Mouse (Mus musculus) ES-E14 (cell line): ENCODE results near the gene Slc6a21.

Experiments used
- CHD2 ChIP-seq: IDR thresholded peaks from 2 replicates; pipeline ENCODE4 v1.6.1; 2014; ENCODE audit warnings: mild to moderate bottlenecking, low read depth, low read length, inconsistent platforms
- HCFC1 ChIP-seq: IDR thresholded peaks from 2 replicates; pipeline ENCODE4 v1.6.1; 2012; ENCODE audit warnings: low read length, inconsistent platforms, borderline replicate concordance; ENCODE audit not compliant: insufficient read depth
- ZNF384 ChIP-seq: IDR thresholded peaks from 2 replicates; pipeline ENCODE4 v1.6.1; 2012; ENCODE audit warnings: low read depth, low read length, inconsistent platforms

DNA sequence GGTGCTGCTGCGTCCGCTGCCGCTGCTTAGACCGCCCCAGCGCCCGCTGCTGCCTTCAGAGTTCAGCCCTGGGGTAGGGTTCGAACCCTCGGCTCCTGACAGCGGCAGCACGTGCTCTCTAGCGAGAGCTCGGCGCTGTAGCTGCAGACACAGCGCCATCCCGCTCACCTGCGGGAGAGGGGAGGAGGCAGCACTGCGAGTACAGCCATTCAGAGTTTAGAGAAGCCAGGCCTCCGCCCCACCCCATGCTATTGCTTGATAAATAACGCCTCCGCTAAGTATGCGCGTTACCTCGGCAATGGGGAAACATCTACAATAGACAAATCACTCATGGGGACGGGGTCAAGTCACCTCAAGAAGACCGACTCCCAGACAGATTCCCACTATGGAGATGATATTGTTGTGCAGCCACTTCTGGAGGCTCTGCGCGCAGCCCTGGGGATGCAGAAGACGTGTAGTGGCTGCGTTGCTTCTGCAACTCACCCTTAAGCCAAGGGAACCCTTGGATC, 42.9 kb upstream of the Slc6a21 start:
- no peak for TF ChIP-seq HCFC1
- TF ChIP-seq ZNF384, result no peak
- no peak for TF ChIP-seq CHD2
